Mouse (Mus musculus): ENCODE results near the gene Dnajc5.

Gene Dnajc5

DNA sequence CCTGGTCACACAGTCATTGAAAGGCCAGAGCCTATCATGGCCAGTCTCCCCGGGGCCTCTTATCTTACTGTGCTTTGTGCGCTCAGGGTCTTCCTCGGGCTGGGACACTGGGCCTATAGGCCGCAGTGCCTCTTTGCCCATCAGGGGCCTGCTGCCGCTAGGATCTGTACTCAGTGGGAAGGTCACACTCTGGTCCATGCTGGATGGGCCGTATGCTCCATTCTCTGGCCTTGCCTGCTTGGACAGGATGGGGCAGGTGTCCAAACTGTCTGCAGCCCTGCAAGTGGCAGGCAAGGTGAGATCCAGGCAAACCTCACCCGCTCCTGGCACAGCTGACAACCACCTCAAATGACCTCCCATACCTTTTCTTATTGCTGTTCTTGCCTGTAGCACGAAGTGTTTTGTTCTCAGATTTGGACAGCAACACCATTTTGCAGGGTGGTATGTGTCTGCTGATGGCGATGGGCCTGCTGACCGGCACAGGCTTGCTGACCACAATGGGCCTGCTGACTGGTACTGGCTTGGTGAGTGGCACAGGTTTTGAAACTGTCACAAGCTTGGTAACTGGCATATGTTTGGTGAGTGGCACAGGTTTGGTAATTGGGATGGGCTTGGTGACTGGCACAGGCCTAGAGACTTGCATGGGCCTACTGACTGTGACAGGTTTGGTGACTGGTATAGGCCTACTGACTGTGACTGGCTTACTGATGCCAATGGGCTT lies 68.9 kb downstream of the Dnajc5 start:
- DNase-seq (ENCODE audit: low read depth) = no peak

- DNase-seq (ENCODE audit: low read depth) = no peak
These were observed 69.4 kb downstream of the Dnajc5 start for GRCm38 (mm10) chr2:181589732-181590105.

- DNase-seq (ENCODE audit: low read depth) = no peak
These were observed 70.2 kb downstream of the Dnajc5 start for GRCm38 (mm10) chr2:181590471-181590870.

- no peak for DNase-seq (ENCODE audit: low read depth)
These were observed 71.3 kb downstream of the Dnajc5 start, which contains the start of gene Prpf6 for GRCm38 (mm10) chr2:181591528-181592085. TSS of gene Prpf6 (plus strand) at chr2:181591868.

DNA sequence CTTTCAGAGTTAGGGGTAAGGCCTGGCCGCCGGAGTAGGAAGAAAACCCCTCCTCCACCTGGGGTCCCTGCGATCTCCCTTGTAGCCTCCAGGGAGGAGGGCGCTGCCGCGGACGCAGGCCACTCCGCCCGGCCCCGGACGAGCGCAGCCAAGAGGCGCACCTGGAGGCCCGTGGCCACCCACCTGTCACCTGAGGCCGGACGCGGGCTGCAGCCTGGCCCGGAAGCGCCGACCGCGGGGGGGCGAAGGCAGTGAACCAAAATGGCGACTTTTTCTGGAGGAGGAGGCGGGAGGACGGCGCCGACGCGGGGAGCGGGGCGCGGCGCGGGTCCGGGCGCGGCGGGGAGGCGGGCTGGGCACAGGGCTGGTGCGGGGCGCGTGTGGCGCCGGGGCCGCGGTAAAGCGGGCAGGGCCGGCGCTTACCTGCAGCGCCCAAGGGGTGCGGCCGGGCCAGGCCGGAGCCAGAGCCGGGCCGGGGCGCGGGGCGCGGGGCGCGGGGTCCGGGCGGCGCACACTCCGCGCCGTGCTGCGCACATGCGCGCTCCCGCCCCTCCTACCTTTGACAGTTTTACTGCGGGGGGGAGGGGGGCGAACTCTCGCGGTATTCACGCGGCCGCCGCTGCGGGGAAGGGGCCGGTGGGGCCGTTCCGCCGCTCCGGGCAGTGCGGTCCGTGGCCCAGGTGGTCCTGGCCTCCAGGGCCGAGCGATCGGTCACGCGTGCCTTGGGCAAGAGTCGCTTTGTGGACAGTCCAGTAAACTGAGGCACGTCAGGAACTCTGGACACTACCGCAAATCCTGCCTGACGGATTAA lies 72.2 kb downstream of the Dnajc5 start, which contains the start of gene Zfp512b:
TSS of gene Zfp512b (minus strand) at position 573 of the 811 bp plus-strand sequence.
- no peak for DNase-seq (ENCODE audit: low read depth)

DNA sequence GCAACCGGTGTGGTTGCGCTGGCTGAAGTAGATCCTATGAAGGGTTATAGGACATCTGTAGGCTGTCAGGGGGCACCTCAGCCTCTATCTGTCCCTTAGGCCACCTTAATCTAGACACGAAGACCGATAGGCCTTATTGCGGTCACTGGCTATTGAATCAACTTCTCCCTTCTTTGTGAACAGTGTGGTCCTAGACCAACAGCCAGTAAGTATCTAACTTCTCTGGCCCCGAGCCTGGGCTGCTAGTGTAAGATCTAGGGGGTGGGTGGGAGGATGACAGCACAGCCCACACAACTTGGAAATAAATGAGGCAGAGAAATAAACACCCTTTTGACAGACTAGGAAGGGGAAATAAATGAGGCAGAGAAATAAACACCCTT lies 72.7 kb downstream of the Dnajc5 start:
- no peak for DNase-seq (ENCODE audit: low read depth)

- DNase-seq (ENCODE audit: low read depth) = no peak
These were observed 73.7 kb downstream of the Dnajc5 start for GRCm38 (mm10) chr2:181593937-181594336.

DNA sequence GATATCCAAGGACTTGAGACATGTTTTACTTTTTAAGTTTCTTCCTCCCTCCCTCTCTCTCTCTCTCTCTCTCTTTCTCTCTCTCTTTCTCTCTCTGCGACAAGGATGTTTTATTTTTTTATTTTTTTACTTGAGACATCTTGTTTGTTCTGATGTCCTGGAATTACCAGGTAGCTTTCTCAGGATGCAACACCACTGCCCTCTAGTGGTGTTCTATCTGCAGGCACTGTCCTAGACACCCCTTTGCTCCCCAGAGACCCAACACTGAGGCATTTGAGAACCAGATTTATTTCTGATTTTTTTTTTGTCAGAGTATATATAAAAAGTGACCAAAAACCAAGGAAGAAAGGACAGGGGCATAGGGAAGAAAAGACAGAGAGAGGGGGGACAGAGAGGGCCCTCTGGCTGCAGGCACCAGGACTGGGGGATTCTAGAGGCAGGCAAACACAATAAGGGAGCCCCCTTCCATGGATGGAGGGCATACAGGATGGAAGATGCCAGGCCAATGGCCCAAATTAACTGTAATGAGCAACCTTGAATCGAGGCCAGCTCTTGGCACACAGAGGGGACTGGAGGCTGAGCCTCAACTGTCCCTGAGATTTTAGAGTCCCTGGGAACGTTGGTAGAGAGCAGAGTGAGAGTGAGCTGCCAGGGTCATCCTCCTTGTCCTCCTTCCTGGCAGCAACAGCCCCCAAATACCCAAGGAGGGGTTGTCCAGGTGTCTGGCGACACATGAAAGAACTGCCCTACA lies 74.8 kb downstream of the Dnajc5 start:
- DNase-seq (ENCODE audit: low read depth) = no peak

GRCm38 (mm10) chr2:181596221-181596960 lies 76.1 kb downstream of the Dnajc5 start:
- no peak for DNase-seq (ENCODE audit: low read depth)

DNA sequence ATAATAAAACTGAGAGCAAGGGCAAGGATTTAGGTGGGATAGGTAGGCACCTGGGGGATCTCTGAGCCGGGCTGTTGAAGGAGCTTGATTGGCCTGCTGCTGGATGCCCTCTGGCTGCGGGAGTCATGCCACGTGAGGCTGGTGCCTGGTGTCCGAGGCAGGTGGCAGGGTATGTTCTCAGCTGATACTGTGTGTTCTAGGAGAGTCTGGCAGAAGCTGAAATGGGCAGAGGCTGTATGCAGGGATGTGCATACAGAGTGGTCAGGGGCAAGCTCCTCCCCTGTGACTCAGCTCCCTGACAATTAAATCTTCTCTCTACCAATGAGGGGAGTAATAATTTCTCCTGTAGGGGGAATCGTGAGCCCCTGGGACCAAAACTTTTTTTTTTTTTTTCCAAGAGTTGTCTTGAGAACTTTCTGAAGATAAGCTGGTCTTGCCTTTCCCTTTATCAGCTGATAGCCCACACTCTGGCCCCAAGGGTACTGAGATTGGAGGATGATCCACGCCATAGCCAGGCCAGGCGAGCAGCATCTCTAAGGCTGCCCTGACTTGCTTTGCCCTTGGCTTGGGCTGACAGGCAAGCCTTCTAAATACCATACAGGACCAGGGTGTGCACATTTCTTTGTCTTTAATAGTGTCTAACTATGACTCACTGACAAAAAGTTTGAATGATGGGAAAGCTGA lies 77.2 kb downstream of the Dnajc5 start:
- no peak for DNase-seq (ENCODE audit: low read depth)

DNA sequence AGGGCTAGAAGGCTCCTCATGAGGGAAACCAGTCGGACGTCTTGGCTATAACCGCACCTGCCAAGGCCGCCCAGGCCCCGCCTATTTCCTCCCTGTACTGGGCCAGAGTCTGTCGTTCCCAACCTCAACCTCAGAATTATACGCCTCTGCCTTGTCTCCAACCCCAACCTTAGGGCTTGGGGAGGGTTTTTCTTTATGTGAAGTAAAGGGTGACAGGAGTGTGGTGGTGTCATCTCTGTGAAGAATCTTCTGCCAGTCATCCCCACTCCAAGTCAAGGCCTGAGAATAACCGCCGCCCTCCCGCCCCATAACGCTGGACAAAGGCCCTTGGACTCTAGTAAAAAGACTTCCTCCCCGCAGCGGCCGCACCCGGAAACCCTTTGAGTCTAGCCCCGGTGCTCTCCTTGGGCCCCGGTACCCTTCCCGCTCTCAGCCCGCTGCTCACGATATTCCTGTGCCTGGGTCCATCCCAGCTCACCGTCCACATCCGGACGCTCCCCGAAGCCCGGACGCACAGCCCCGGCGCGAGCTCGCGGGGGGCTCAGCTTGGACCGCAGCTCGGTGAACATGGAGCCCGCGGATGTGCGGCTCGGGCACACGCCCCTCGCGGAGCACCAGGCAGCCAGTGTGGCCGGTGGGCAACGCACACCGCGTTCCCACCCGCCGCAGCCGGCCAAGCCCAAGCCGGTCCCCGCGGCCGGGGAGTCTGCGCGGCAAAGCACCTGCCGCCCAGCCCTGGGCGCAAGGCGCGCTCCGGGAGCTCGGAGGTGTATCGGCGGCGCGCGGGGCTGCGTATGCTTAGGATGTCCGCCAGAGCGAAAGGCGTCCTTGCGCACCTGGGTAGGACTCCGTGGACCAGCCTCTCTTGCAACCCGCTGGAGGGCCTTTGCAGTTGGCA lies 78.4 kb downstream of the Dnajc5 start, which contains the start of gene Samd10:
TSS of gene Samd10 (minus strand) at position 759 of the 898 bp plus-strand sequence.
- DNase-seq (ENCODE audit: low read depth) = no peak

DNA sequence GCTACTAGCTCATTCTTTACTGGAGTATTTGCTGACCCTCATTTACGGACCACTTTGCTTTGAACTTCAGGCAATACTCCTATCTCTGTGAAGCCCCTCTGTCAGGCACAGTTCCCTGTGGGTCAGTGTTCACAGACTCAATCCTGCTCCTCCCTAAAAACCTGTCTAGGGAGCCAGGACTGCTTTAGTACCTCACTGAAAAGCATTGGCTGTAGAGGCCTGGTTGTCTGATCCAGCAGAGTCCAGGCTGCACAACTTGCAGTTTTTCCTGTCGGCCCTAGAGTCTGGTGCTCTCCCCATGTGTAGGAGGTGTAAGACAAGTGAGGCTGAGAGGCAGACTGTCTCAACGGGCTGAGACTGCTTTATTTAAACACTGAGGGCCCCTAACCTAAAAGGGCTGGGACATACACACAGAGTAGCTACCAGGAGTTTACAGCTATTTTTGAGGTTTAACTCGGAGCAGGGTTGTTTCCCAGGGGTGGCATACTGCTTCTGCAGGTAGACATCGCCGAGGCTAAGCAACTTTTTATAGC lies 80.0 kb downstream of the Dnajc5 start:
- no peak for DNase-seq (ENCODE audit: low read depth)

DNA sequence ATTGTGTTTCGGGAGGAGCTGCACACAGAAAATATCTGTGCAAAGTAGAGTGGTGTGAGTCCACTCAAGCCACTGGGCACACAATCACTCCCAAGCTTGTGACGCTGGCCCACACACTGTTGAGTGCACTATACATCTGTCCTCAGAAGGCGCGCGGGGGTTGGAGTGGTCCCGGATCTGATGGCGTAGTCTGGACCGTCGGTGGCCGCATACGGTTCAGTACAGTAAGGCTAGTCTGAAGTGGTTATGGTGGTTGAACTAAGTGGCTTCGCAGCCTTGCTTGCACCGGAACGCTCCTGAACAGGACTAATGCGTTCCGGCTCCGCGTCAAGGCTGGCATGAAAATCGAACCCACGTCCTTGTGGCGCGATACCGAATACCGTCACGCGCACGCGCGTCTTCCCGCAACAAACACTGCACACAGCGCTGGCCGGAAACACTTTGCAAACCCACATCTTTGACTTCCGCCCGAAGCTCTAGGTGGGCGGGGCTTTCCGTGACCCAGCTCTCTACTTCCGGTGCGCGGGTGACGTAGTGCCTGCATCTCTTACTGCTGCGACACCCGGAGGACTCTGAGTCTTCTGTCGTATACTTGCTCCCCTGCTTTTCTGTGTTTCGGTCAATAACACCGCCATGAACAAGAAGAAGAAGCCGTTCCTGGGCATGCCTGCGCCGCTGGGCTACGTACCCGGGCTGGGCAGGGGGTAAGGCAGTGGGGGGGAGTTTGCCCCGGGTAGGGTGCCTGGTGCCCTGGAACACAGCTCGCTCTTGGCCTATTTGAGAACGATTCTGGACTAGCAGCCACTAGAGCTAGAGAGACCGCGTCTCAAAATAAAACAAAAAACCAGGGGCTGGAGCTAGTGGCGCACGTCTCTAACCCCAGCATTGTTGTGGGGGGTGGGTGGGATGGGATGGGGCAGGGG lies 80.8 kb downstream of the Dnajc5 start:
- DNase-seq (ENCODE audit: low read depth) = peak; percentile 96

GRCm38 (mm10) chr2:181601751-181602145 lies 81.5 kb downstream of the Dnajc5 start:
- DNase-seq (ENCODE audit: low read depth) = no peak

DNA sequence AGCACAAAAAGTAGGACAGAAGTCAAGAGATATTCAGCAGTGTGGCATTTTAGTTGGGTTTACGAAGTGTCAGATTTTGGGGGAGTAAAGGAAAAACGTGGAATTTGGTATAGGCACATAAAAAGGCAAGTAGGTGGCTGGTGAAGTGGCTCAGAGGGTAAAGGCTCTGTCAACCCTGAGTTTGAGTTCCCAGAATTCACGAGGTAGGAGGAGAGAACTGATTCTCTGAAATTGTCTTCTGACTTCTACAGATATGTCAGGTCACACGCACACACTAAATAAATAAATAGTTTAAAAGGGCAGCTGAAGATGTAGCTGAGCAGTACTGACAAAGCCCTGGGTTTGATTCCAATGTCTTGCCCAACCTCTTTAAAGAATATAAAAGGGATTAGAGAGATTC lies 82.1 kb downstream of the Dnajc5 start:
- DNase-seq (ENCODE audit: low read depth) = peak; percentile 66

Measured in c-Kit-positive CD71-positive TER-119-negative erythroid progenitor cells, embryonic 14.5 days (primary cell).